Mouse (Mus musculus) gastrocnemius, adult 2 months (tissue): Measurements from ENCODE around the gene Fam71d. TPM values are rescaled to one million over a fixed set of nuclear protein-coding genes. Genes with fewer than 3 reads are reported as not detected.

Experiments used
- DNase-seq: peaks from one replicate; pipeline ENCODE4 v3.0.0; 2022
- H3K27ac ChIP-seq: fragments of 200-600 bp; 2 replicates; pipeline ENCODE4 v1.8.1; 2022; ENCODE audit warnings: mild to moderate bottlenecking
- H3K4me3 ChIP-seq: fragments of 200-600 bp; 2 replicates; pipeline ENCODE4 v1.8.1; 2022; ENCODE audit warnings: mild to moderate bottlenecking, moderate library complexity
- CTCF ChIP-seq: fragments of 200-600 bp; IDR thresholded peaks from 2 replicates; pipeline ENCODE4 v1.8.1; 2022; ENCODE audit warnings: antibody characterized with exemption, mild to moderate bottlenecking, moderate library complexity
- intact Hi-C: fragments of 180-260 bp; cut with DNase I; formaldehyde crosslinking; loops from one replicate; pipeline ENCODE4 v1.15.1; 2025
- long read RNA-seq, 2 experiments: library from polyadenylated mRNA; stranded (forward); transcript quantifications; one replicate each; pipeline ENCODE4 v2.0.0; 2021
- total RNA-seq, 2 experiments: library from RNA; stranded (reverse); gene quantifications; 2 replicates each; pipeline ENCODE4 v1.2.3; 2021

The Fam71d gene
- total RNA-seq, result under 1 TPM in 1 of 2 experiments, not detected in 1; 0.17 TPM
- long read RNA-seq, experiment 1, result 0 reads
- long read RNA-seq, experiment 2, result 0 reads

GRCm38 (mm10) chr12:78691325-78691724 lies at the start of gene Fam71d:
Fam71d (plus strand) TSS chr12:78691535.
- intact Hi-C loops, result no loop called here
- TF ChIP-seq CTCF, result no peak
- Histone ChIP-seq H3K4me3 (no peak within 1 kb of the TSS), H3K27ac (no peak within 1 kb of the TSS)
- no peak for DNase-seq

- DNase-seq, result no peak
- no peak for TF ChIP-seq CTCF
- intact Hi-C loops, result no loop called here
- Histone ChIP-seq H3K4me3 (no peak overlapping the region), H3K27ac (no peak overlapping the region)
Observed at GRCm38 (mm10) chr12:78643691-78644090, 47.6 kb upstream of the Fam71d start.

- no peak overlapping the region for H3K4me3 ChIP-seq
- TF ChIP-seq CTCF, result no peak
- DNase-seq, result no peak
- intact Hi-C loops, result no loop called here
- no peak overlapping the region for H3K27ac ChIP-seq
Observed at GRCm38 (mm10) chr12:78645282-78645681, 46.1 kb upstream of the Fam71d start.

- intact Hi-C loops, result no loop called here
- no peak for DNase-seq
- TF ChIP-seq CTCF, result no peak
- no peak overlapping the region for H3K4me3 ChIP-seq
- H3K27ac ChIP-seq, result no peak overlapping the region
Observed at GRCm38 (mm10) chr12:78659718-78660304, 31.5 kb upstream of the Fam71d start.

GRCm38 (mm10) chr12:78678101-78678806 lies 13.1 kb upstream of the Fam71d start:
- TF ChIP-seq CTCF, result no peak
- Histone ChIP-seq H3K27ac (no peak overlapping the region), H3K4me3 (no peak overlapping the region)
- no peak for DNase-seq
- intact Hi-C loops, result no loop called here

GRCm38 (mm10) chr12:78678807-78679189 lies 12.5 kb upstream of the Fam71d start:
- no peak for TF ChIP-seq CTCF
- intact Hi-C loops, result no loop called here
- no peak overlapping the region for H3K27ac ChIP-seq
- no peak for DNase-seq
- H3K4me3 ChIP-seq, result no peak overlapping the region

GRCm38 (mm10) chr12:78681048-78681447 lies 10.3 kb upstream of the Fam71d start:
- intact Hi-C loops, result no loop called here

GRCm38 (mm10) chr12:78682279-78682678 lies 9.1 kb upstream of the Fam71d start:
- no peak for TF ChIP-seq CTCF
- H3K4me3 ChIP-seq, result no peak overlapping the region
- DNase-seq, result no peak
- no peak overlapping the region for H3K27ac ChIP-seq
- intact Hi-C loops, result no loop called here

More at GRCm38 (mm10) chr12:78681048-78681447, 10.3 kb upstream of the Fam71d start:
- Histone ChIP-seq H3K27ac (no peak overlapping the region), H3K4me3 (no peak overlapping the region)
- no peak for TF ChIP-seq CTCF
- DNase-seq, result no peak

- Histone ChIP-seq H3K27ac (no peak overlapping the region), H3K4me3 (no peak overlapping the region)
- intact Hi-C loops, result no loop called here
- DNase-seq, result no peak
- no peak for TF ChIP-seq CTCF
Observed at GRCm38 (mm10) chr12:78685669-78686215, 5.6 kb upstream of the Fam71d start.

- TF ChIP-seq CTCF, result no peak
- no peak overlapping the region for H3K27ac ChIP-seq
- intact Hi-C loops, result no loop called here
- no peak overlapping the region for H3K4me3 ChIP-seq
- DNase-seq, result no peak
Observed at GRCm38 (mm10) chr12:78688876-78689275, 2.5 kb upstream of the Fam71d start.

- Histone ChIP-seq H3K4me3 (no peak overlapping the region), H3K27ac (no peak overlapping the region)
- no peak for TF ChIP-seq CTCF
- intact Hi-C loops, result no loop called here
- DNase-seq, result no peak
Observed at GRCm38 (mm10) chr12:78693281-78693680, 1.9 kb downstream of the Fam71d start.

- DNase-seq, result no peak
- no peak for TF ChIP-seq CTCF
- intact Hi-C loops, result no loop called here
- no peak overlapping the region for H3K27ac ChIP-seq
- no peak overlapping the region for H3K4me3 ChIP-seq
Observed at GRCm38 (mm10) chr12:78717783-78718182, 26.4 kb downstream of the Fam71d start.

GRCm38 (mm10) chr12:78727723-78728122 lies 36.4 kb downstream of the Fam71d start:
- intact Hi-C loops, result no loop called here
- no peak overlapping the region for H3K27ac ChIP-seq
- DNase-seq, result no peak
- no peak for TF ChIP-seq CTCF
- no peak overlapping the region for H3K4me3 ChIP-seq
